Mouse (Mus musculus) cerebellum, adult 2 months (tissue): ENCODE measurements around the gene Rnf6.

Source experiments
- CTCF ChIP-seq: fragments of 200-500 bp; IDR thresholded peaks from 2 replicates; pipeline ENCODE4 v1.5.1; 2011; ENCODE audit warnings: low read depth, mild to moderate bottlenecking, control low read depth, low read length, moderate library complexity, borderline replicate concordance; ENCODE audit not compliant: insufficient read depth
- POLR2A ChIP-seq: fragments of 200-500 bp; IDR thresholded peaks from 2 replicates; pipeline ENCODE4 v1.6.1; 2011; ENCODE audit warnings: low read length, control low read depth, borderline replicate concordance; ENCODE audit not compliant: insufficient read depth

DNA sequence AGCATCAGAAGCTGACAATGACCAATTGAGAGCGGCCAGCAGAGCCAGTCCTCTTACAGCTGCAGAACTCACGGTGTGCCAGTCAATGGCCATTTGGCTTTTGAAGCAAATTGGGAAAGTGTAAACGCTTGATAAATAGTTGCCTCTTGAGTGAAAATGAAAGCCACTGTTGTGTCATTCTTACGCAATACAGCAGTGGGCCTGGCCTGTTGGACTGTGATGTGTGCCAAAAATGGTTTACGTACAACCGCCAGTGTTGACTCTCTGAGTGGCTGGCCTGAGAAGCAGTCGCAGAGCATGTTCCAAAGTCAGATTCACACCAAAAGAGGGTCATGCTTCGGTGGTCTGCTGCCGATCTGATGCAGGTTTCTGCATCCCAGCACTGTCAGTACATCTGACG is 27.4 kb upstream of the Rnf6 start:
- TF ChIP-seq POLR2A, result no peak
- TF ChIP-seq CTCF, result no peak
